Mouse (Mus musculus): ENCODE results near the gene Tlx2. TPM values are rescaled to one million over a fixed set of nuclear protein-coding genes. Genes with fewer than 3 reads are reported as not detected.

The Tlx2 gene
- polyA plus RNA-seq, 1 experiment = 0.11 TPM

GRCm38 (mm10) chr6:83027706-83028105, 42.4 kb downstream of the Tlx2 start:
- H3K36me3 ChIP-seq (ENCODE audit: control insufficient read depth, insufficient read depth, low read length) = no peaks in the 10 kb centered on the region
- H3K4me1 ChIP-seq (replicated peaks; ENCODE audit: control insufficient read depth, insufficient read depth, low read length) = peaks cover 9% of the 10 kb centered on the region
- DNase-seq = no peak
- H3K4me3 ChIP-seq (ENCODE audit: control insufficient read depth, insufficient read depth, low read length) = no peak overlapping the region
- WGBS = 34% methylated on average over 8 of the region's 9 CpGs
- no peak overlapping the region for H3K27ac ChIP-seq (ENCODE audit: control insufficient read depth, insufficient read depth, low read length)
- no peak for TF ChIP-seq POLR2A (IDR thresholded peaks at IDR 0.05; ENCODE audit: control insufficient read depth, extremely low read depth, insufficient read depth, low read length, poor library complexity)
- TF ChIP-seq CTCF (IDR thresholded peaks at IDR 0.05; ENCODE audit: borderline replicate concordance, control insufficient read depth, extremely low read depth, insufficient read depth, low read length, poor library complexity) = no peak
- H3K27me3 ChIP-seq (ENCODE audit: control insufficient read depth, insufficient read depth, low read length) = no peaks in the 10 kb centered on the region

GRCm38 (mm10) chr6:83027293-83027692, 42.8 kb downstream of the Tlx2 start:
- no peak overlapping the region for H3K27ac ChIP-seq (ENCODE audit: control insufficient read depth, insufficient read depth, low read length)
- H3K36me3 ChIP-seq (ENCODE audit: control insufficient read depth, insufficient read depth, low read length) = no peaks in the 10 kb centered on the region
- H3K27me3 ChIP-seq (ENCODE audit: control insufficient read depth, insufficient read depth, low read length) = no peaks in the 10 kb centered on the region
- H3K4me3 ChIP-seq (ENCODE audit: control insufficient read depth, insufficient read depth, low read length) = no peak overlapping the region
- H3K4me1 ChIP-seq (replicated peaks; ENCODE audit: control insufficient read depth, insufficient read depth, low read length) = peaks cover 5% of the 10 kb centered on the region
- TF ChIP-seq POLR2A (IDR thresholded peaks at IDR 0.05; ENCODE audit: control insufficient read depth, extremely low read depth, insufficient read depth, low read length, poor library complexity) (no peak), CTCF (IDR thresholded peaks at IDR 0.05; ENCODE audit: borderline replicate concordance, control insufficient read depth, extremely low read depth, insufficient read depth, low read length, poor library complexity) (no peak)
- DNase-seq = no peak
- WGBS = 80% methylated on average over 8 of the region's 8 CpGs

GRCm38 (mm10) chr6:83025221-83025620, 44.9 kb downstream of the Tlx2 start:
- 87% methylated on average over 4 of the region's 4 CpGs for WGBS
- Histone ChIP-seq H3K4me3 (ENCODE audit: control insufficient read depth, insufficient read depth, low read length) (no peak overlapping the region), H3K36me3 (ENCODE audit: control insufficient read depth, insufficient read depth, low read length) (no peaks in the 10 kb centered on the region), H3K27me3 (ENCODE audit: control insufficient read depth, insufficient read depth, low read length) (no peaks in the 10 kb centered on the region), H3K27ac (ENCODE audit: control insufficient read depth, insufficient read depth, low read length) (no peak overlapping the region), H3K4me1 (replicated peaks; ENCODE audit: control insufficient read depth, insufficient read depth, low read length) (no peaks in the 10 kb centered on the region)
- DNase-seq = no peak
- no peak for TF ChIP-seq CTCF (IDR thresholded peaks at IDR 0.05; ENCODE audit: borderline replicate concordance, control insufficient read depth, extremely low read depth, insufficient read depth, low read length, poor library complexity)
- no peak for TF ChIP-seq POLR2A (IDR thresholded peaks at IDR 0.05; ENCODE audit: control insufficient read depth, extremely low read depth, insufficient read depth, low read length, poor library complexity)

- Histone ChIP-seq H3K36me3 (ENCODE audit: control insufficient read depth, insufficient read depth, low read length) (no peaks in the 10 kb centered on the region), H3K4me1 (replicated peaks; ENCODE audit: control insufficient read depth, insufficient read depth, low read length) (no peaks in the 10 kb centered on the region), H3K27me3 (ENCODE audit: control insufficient read depth, insufficient read depth, low read length) (no peaks in the 10 kb centered on the region), H3K27ac (ENCODE audit: control insufficient read depth, insufficient read depth, low read length) (no peak overlapping the region), H3K4me3 (ENCODE audit: control insufficient read depth, insufficient read depth, low read length) (no peak overlapping the region)
- TF ChIP-seq CTCF (IDR thresholded peaks at IDR 0.05; ENCODE audit: borderline replicate concordance, control insufficient read depth, extremely low read depth, insufficient read depth, low read length, poor library complexity) (no peak), POLR2A (IDR thresholded peaks at IDR 0.05; ENCODE audit: control insufficient read depth, extremely low read depth, insufficient read depth, low read length, poor library complexity) (no peak)
- WGBS = 75% methylated on average over 4 of the region's 4 CpGs
- DNase-seq = no peak
Observed at GRCm38 (mm10) chr6:83024421-83024820, 45.7 kb downstream of the Tlx2 start.

- H3K36me3 ChIP-seq (ENCODE audit: control insufficient read depth, insufficient read depth, low read length) = no peaks in the 10 kb centered on the region
- WGBS = 93% methylated on average over 2 of the region's 2 CpGs
- H3K27me3 ChIP-seq (ENCODE audit: control insufficient read depth, insufficient read depth, low read length) = no peaks in the 10 kb centered on the region
- no peak for DNase-seq
- no peak overlapping the region for H3K4me3 ChIP-seq (ENCODE audit: control insufficient read depth, insufficient read depth, low read length)
- H3K4me1 ChIP-seq (replicated peaks; ENCODE audit: control insufficient read depth, insufficient read depth, low read length) = no peaks in the 10 kb centered on the region
- H3K27ac ChIP-seq (ENCODE audit: control insufficient read depth, insufficient read depth, low read length) = no peak overlapping the region
- no peak for TF ChIP-seq POLR2A (IDR thresholded peaks at IDR 0.05; ENCODE audit: control insufficient read depth, extremely low read depth, insufficient read depth, low read length, poor library complexity)
- TF ChIP-seq CTCF (IDR thresholded peaks at IDR 0.05; ENCODE audit: borderline replicate concordance, control insufficient read depth, extremely low read depth, insufficient read depth, low read length, poor library complexity) = no peak
Observed at GRCm38 (mm10) chr6:83023786-83024185, 46.3 kb downstream of the Tlx2 start.

- TF ChIP-seq POLR2A (IDR thresholded peaks at IDR 0.05; ENCODE audit: control insufficient read depth, extremely low read depth, insufficient read depth, low read length, poor library complexity) (no peak), CTCF (IDR thresholded peaks at IDR 0.05; ENCODE audit: borderline replicate concordance, control insufficient read depth, extremely low read depth, insufficient read depth, low read length, poor library complexity) (no peak)
Observed at GRCm38 (mm10) chr6:83023008-83023407, 47.1 kb downstream of the Tlx2 start.

More at GRCm38 (mm10) chr6:83023008-83023407, 47.1 kb downstream of the Tlx2 start:
- H3K36me3 ChIP-seq (ENCODE audit: control insufficient read depth, insufficient read depth, low read length) = no peaks in the 10 kb centered on the region
- 92% methylated on average over 9 of the region's 9 CpGs for WGBS
- H3K4me3 ChIP-seq (ENCODE audit: control insufficient read depth, insufficient read depth, low read length) = no peak overlapping the region
- DNase-seq = no peak
- H3K4me1 ChIP-seq (replicated peaks; ENCODE audit: control insufficient read depth, insufficient read depth, low read length) = no peaks in the 10 kb centered on the region
- no peaks in the 10 kb centered on the region for H3K27me3 ChIP-seq (ENCODE audit: control insufficient read depth, insufficient read depth, low read length)
- no peak overlapping the region for H3K27ac ChIP-seq (ENCODE audit: control insufficient read depth, insufficient read depth, low read length)

Measured in thymus, adult 2 months (tissue).